Mouse (Mus musculus) lung, embryonic 16.5 days (tissue): ENCODE measurements around the gene Prr18. TPM values are rescaled to one million over a fixed set of nuclear protein-coding genes. Genes with fewer than 3 reads are reported as not detected.
A peak's percentile ranks its signal among the peaks of the same experiment; 100 is the strongest.

ENCODE experiments used
- ATAC-seq: fragments of 200-750 bp; cut with Nextera tagmentation; 2 replicates; pipeline ENCODE4 v1.8.0; 2017; ENCODE audit warnings: low read depth, mild to moderate bottlenecking, moderate library complexity
- H3K27ac ChIP-seq: fragments of 300-500 bp; sonication (generic); 2 replicates; pipeline ENCODE4 v1.5.1; 2014; ENCODE audit warnings: mild to moderate bottlenecking, control low read depth, low read length
- H3K27me3 ChIP-seq: fragments of 300-500 bp; sonication (generic); 2 replicates; pipeline ENCODE4 v1.6.1; 2014; ENCODE audit warnings: low read depth, low read length, mixed read lengths; ENCODE audit not compliant: control insufficient read depth, insufficient read depth
- H3K36me3 ChIP-seq: fragments of 300-500 bp; sonication (generic); 2 replicates; pipeline ENCODE4 v1.6.1; 2014; ENCODE audit warnings: low read length; ENCODE audit not compliant: control insufficient read depth, insufficient read depth
- H3K4me1 ChIP-seq: fragments of 300-500 bp; sonication (generic); replicated peaks from 2 replicates; pipeline ENCODE4 v1.6.1; 2014; ENCODE audit warnings: low read length, mixed read lengths; ENCODE audit not compliant: control insufficient read depth, insufficient read depth
- H3K4me2 ChIP-seq: fragments of 300-500 bp; sonication (generic); 2 replicates; pipeline ENCODE4 v1.6.1; 2014; ENCODE audit warnings: low read depth, low read length, control low read depth
- H3K4me3 ChIP-seq: fragments of 300-500 bp; sonication (generic); 2 replicates; pipeline ENCODE4 v1.5.1; 2014; ENCODE audit warnings: mild to moderate bottlenecking, low read length, control low read depth
- H3K9ac ChIP-seq: fragments of 300-500 bp; sonication (generic); 2 replicates; pipeline ENCODE4 v1.6.1; 2014; ENCODE audit warnings: low read length, control low read depth
- H3K9me3 ChIP-seq: fragments of 300-500 bp; sonication (generic); 2 replicates; pipeline ENCODE4 v1.6.1; 2016; ENCODE audit warnings: low read length; ENCODE audit not compliant: control insufficient read depth
- WGBS: fragments of 180-500 bp; shearing (Covaris S2); extraction: QIAGEN DNeasy Blood & Tissue Kit; methylation state at CpG from one replicate; pipeline ENCODE4 v1.1.7; 2014; 5-methylcytosine and 5-hydroxymethylcytosine counted together
- polyA plus RNA-seq: library from polyadenylated mRNA; unstranded; fragments of >200 nt; fragmentation: Nextera tagmentation; extraction: Ambion mirVana; gene quantifications from 2 replicates; pipeline ENCODE4 v1.2.1, GENCODE M21; 2015

Gene Prr18
- polyA plus RNA-seq, 1 experiment from 2014 or later: 1.6 TPM

DNA sequence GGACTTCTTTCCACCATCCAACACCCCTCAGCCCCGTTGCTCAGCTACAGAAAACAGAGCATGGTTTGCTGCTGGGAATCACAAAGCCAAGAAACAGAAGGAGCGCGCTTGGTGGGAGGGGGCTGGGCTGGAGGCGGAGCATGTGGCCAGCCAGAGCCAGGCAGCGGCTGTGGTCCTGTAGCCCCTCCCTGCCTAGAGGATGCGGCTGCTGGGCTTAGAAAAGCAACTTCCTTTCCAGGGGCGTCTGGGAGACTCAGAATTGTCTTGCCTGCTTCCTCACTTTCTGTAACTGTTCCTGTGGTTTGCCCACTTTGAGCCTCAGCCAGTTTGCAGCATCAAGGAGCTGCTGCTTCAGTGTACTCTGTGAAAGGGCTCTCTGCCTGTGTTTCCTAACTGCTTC is 34.6 kb downstream of the Prr18 start:
- peak overlapping the region; percentile 60 for H3K4me2 ChIP-seq
- no peaks in the 10 kb centered on the region for H3K27me3 ChIP-seq
- 0% methylated on average over 7 of the region's 7 CpGs for WGBS
- H3K36me3 ChIP-seq: no peaks in the 10 kb centered on the region
- H3K4me3 ChIP-seq: peak overlapping the region; percentile 34
- H3K9ac ChIP-seq: peak overlapping the region; percentile 49
- no peaks in the 10 kb centered on the region for H3K9me3 ChIP-seq
- H3K4me1 ChIP-seq: peaks cover 11% of the 10 kb centered on the region
- ATAC-seq: peak; percentile 93
- H3K27ac ChIP-seq: peak overlapping the region; percentile 75

DNA sequence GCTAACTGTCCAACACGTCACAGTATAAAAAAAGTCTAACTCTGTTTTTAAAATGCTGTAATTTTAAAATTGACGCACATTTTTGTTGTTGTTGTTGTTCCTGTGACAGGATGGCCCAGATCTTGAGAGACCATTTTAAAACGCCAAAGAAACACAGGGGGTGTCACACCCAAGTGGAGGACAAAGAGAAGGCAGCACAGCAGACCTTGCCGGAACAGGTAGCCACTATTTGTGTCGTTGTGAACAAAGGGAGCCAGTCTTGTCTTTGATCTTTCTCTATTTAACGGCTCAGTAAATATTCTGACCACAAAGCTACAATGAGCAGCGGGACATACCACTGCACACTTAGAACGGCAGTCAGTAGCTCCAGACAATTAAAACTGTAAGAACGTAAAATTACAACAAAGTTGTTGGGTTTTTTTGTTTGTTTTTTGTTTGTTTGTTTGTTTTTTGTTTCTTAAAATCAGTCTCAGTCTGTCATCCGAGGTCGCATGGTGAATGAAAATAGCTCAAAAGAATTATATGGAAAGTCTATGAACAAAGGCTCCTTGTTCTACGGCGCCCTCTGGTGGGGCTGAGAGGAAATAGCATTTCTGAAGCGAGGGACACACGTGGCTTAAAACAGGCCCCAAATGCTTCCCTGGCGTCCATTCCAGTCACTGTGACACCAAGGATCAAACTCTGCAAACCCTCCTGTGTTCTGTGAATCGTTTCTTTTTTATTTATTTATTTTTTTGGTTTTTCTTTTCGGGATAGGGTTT is 35.2 kb downstream of the Prr18 start:
- peak overlapping the region; percentile 75 for H3K27ac ChIP-seq
- no peaks in the 10 kb centered on the region for H3K36me3 ChIP-seq
- peaks cover 11% of the 10 kb centered on the region for H3K4me1 ChIP-seq
- H3K27me3 ChIP-seq: no peaks in the 10 kb centered on the region
- 2% methylated on average over 18 of the region's 18 CpGs for WGBS
- H3K9ac ChIP-seq: peak overlapping the region; percentile 49
- peak overlapping the region; percentile 60 for H3K4me2 ChIP-seq
- H3K4me3 ChIP-seq: peak overlapping the region; percentile 34
- ATAC-seq: peak; percentile 62
- H3K9me3 ChIP-seq: no peaks in the 10 kb centered on the region

DNA sequence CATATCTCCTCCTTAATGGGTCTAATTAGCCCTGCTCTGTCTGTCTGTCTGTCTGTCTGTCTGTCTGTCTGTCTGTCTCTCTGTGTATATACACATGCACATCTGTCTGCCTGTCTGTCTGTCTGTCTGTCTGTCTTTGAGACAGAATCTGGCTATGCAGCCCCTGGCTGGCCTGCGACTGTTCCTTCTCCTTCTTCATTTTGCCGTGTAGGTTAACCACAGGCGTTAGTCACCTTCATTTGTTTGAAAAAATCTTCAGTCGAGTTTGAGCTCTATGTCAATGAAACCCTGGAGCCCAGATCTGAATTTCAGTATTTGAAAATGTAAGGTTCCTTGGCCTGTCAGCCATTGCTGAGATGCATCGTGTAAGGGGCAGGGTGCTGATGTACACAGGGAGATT is 40.0 kb downstream of the Prr18 start:
- H3K27me3 ChIP-seq: no peaks in the 10 kb centered on the region
- H3K4me3 ChIP-seq: no peak overlapping the region
- H3K4me2 ChIP-seq: no peak overlapping the region
- H3K4me1 ChIP-seq: peaks cover 2% of the 10 kb centered on the region; the same call in 1 of the 2 replicates
- H3K27ac ChIP-seq: no peak overlapping the region
- no peaks in the 10 kb centered on the region for H3K36me3 ChIP-seq
- H3K9me3 ChIP-seq: no peaks in the 10 kb centered on the region
- 62% methylated on average over 5 of the region's 5 CpGs for WGBS
- no peak for ATAC-seq
- no peak overlapping the region for H3K9ac ChIP-seq

DNA sequence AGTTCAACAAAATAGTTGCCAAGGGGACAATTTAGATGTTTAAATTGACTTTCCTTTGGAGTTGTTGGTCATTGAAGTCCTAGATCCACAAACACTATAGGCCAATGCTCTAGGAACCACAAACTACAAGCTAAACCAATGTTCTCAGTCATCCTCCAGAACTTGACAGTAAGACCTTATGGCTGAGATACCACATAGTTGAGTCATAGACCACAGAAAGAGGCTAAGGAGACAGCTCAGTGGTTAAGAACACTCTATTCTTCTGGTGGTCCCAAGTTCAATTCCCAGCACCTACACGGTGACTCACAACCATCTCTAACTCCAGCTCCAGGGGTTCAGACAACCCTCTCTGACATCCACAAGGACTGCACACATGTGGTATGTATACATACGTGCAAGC is 48.2 kb downstream of the Prr18 start:
- 91% methylated on average over 2 of the region's 2 CpGs for WGBS
- H3K27ac ChIP-seq: no peak overlapping the region
- no peak for ATAC-seq
- no peaks in the 10 kb centered on the region; the same call in 1 of the 2 replicates for H3K4me1 ChIP-seq
- no peaks in the 10 kb centered on the region for H3K9me3 ChIP-seq
- peaks cover 29% of the 10 kb centered on the region for H3K27me3 ChIP-seq
- no peaks in the 10 kb centered on the region for H3K36me3 ChIP-seq
- H3K9ac ChIP-seq: no peak overlapping the region
- H3K4me3 ChIP-seq: no peak overlapping the region
- H3K4me2 ChIP-seq: no peak overlapping the region

DNA sequence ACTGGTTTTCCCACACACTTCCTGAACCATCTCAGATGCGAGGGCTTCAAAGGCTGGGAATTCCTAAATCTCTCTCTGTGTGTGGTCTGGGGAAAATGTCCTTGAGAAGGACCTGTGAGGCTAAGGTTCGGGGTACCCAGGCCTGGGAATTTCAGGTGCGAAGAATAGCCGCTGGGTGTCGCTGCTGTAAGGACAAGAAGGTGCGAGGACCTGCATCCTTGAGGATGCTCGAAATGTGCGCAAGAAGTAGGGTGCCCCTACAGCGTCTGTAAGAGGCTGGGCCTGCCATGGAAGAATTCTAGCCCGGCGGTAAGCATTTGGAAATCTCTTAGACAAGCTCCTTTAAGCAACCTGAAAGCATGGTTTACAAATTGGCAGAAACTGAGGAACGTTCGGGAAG is 51.2 kb downstream of the Prr18 start:
- no peaks in the 10 kb centered on the region for H3K9me3 ChIP-seq
- no peak overlapping the region for H3K4me2 ChIP-seq
- 2% methylated on average over 13 of the region's 13 CpGs for WGBS
- H3K4me3 ChIP-seq: no peak overlapping the region
- no peak overlapping the region for H3K27ac ChIP-seq
- H3K9ac ChIP-seq: no peak overlapping the region
- ATAC-seq: no peak
- no peaks in the 10 kb centered on the region; the same call in 1 of the 2 replicates for H3K4me1 ChIP-seq
- H3K36me3 ChIP-seq: no peaks in the 10 kb centered on the region
- H3K27me3 ChIP-seq: peaks cover 34% of the 10 kb centered on the region

DNA sequence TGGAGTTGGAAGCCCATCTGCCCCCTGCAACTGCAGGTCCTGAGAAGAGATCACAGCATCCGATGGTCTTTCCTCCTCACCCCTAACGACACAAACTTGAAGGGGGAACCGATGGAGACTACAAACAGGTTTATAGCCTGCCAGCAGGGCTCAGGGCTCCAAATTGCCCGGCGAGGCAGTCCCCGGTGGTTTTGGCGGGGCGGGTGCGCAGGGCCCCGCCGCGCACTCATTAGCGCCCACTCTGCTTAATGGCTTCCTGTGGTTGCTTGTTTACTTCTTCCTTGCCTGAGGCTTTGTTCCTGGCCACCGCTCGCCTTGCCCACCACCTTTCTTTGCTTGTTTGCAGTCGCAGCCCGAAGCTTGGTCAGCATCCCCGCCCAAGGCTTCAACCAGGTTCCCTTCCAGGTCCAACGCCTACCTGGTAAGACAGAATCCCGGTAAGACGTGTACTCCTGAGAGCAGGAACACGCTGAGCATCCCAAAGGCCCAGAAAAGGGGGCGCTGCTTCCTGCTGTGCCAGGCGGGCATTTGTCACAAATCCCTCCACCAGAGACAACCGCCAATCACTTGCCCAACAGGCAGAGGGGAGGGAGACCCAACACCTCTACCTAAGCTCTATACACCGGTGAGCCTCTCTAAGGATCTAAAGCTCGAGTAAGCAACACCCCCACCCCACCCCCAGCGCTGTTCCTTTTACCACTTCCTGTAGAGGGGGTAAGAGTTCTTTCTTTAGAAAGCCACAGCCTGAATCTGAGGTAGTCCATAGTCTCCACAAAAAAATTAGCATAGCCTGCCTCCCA is 51.9 kb downstream of the Prr18 start:
- Histone ChIP-seq H3K9ac (no peak overlapping the region), H3K27ac (no peak overlapping the region), H3K36me3 (no peaks in the 10 kb centered on the region), H3K4me1 (no peaks in the 10 kb centered on the region; the same call in 1 of the 2 replicates), H3K27me3 (peaks cover 34% of the 10 kb centered on the region), H3K4me2 (peak overlapping the region; percentile 33), H3K4me3 (0 out of 2 replicates have a peak overlapping the region, but pooled peaks have one; percentile 7), H3K9me3 (no peaks in the 10 kb centered on the region)
- no peak for ATAC-seq
- WGBS: 2% methylated on average over 28 of the region's 28 CpGs

DNA sequence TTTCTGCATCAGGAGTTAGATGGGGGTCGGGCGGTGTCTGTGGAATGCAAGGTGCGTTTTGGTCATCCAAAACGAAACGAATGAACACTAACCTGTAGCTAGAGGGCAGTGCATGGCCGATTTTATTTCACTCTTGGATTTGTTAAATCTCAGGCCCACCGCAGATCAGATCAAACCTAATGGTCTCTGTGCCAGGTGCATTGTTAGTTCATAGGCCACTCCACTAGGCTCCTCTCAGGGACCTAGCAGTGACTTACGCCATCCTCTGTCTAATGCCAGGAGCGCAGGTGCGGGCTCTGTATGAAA is 52.5 kb downstream of the Prr18 start:
- Histone ChIP-seq H3K27ac (no peak overlapping the region), H3K4me1 (no peaks in the 10 kb centered on the region; the same call in 1 of the 2 replicates), H3K27me3 (peaks cover 34% of the 10 kb centered on the region), H3K4me2 (peak overlapping the region; percentile 33; the same call in 1 of the 2 replicates), H3K9ac (no peak overlapping the region), H3K36me3 (no peaks in the 10 kb centered on the region), H3K4me3 (0 out of 2 replicates have a peak overlapping the region, but pooled peaks have one; percentile 7), H3K9me3 (no peaks in the 10 kb centered on the region)
- ATAC-seq: no peak
- 4% methylated on average over 10 of the region's 10 CpGs for WGBS

DNA sequence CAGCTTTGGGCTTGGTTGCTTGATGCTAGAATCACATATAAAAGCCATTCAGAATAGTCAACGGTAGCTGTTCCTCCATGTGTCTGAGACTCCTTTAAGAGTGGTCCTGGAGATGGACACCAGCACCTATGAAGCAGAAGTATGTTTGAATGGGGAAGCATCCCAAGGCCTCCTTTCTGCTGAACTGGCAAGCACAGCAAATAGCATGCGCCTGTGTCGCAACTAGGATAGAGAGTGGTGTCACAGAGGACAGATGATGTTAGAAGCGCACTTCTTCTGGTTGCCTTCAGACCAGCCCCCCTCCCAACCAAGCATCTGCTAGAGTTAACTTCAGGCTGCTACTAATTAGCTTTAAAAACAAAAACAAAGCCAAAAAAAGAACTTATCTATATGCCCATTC is 53.2 kb downstream of the Prr18 start:
- Histone ChIP-seq H3K27ac (no peak overlapping the region), H3K36me3 (no peaks in the 10 kb centered on the region), H3K4me3 (no peak overlapping the region), H3K9ac (no peak overlapping the region), H3K9me3 (no peaks in the 10 kb centered on the region), H3K4me1 (no peaks in the 10 kb centered on the region; the same call in 1 of the 2 replicates), H3K4me2 (no peak overlapping the region), H3K27me3 (peaks cover 34% of the 10 kb centered on the region)
- no peak for ATAC-seq
- 60% methylated on average over 4 of the region's 4 CpGs for WGBS
